Mouse (Mus musculus): ENCODE measurements around the gene Krt28.

The Krt28 gene

DNA sequence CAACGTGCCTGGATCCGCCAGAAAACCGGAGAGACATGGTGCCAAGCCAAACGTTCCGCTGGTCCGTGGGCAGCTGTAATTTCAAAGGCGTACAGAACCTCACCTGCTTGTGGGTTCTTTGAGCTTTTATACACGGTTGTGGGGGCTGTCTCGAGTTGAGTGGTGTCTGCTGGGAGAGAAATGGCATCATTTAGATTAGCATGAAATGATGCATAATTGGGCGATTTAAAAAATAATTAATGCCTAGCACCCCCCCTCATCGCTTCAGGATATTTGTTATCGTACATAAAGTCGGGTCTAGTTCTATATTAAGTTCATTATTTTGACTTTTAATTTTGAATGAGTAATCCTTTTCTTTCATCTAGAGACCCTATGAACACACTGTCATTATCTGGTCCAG lies at the start of gene Krt28:
TSS of gene Krt28 (minus strand) at position 101 of the 400 bp plus-strand sequence.
- DNase-seq (ENCODE audit: low spot score), result no peak

GRCm38 (mm10) chr11:99422159-99422558 lies 47.5 kb upstream of the Krt28 start, which contains the start of gene Krt12:
TSS of gene Krt12 (minus strand) at chr11:99422259.
- DNase-seq (ENCODE audit: low spot score), result no peak

GRCm38 (mm10) chr11:99420586-99420985 lies 45.9 kb upstream of the Krt28 start:
- no peak for DNase-seq (ENCODE audit: low spot score)

- no peak for DNase-seq (ENCODE audit: low spot score)
These were observed 43.1 kb upstream of the Krt28 start for GRCm38 (mm10) chr11:99417819-99418218.

DNA sequence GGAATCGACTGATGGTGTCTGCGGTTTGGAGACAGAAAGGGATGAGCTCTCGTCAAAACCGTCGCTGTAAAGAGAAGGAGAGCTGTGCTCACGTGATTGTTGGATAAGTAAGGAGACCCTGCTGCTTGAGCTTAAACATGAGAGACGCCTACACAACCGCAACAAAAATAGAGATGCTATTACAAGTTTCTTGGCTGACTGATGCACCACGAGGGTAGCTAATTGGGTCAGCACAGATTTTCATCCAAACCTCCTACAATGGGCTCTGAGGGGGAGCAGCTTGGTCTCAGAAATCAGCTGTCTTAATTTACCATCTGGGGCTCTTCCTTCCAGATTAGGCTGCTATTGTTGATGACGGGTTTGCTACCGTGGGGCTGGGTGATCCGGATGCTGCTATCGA lies 42.2 kb upstream of the Krt28 start:
- DNase-seq (ENCODE audit: low spot score), result no peak

- no peak for DNase-seq (ENCODE audit: low spot score)
These were observed 39.9 kb upstream of the Krt28 start for GRCm38 (mm10) chr11:99414463-99415147.

GRCm38 (mm10) chr11:99413247-99413646 lies 38.5 kb upstream of the Krt28 start:
- DNase-seq (ENCODE audit: low spot score), result peak; percentile 71

- DNase-seq (ENCODE audit: low spot score), result no peak
These were observed 31.5 kb upstream of the Krt28 start for GRCm38 (mm10) chr11:99406186-99406585.

- no peak for DNase-seq (ENCODE audit: low spot score)
These were observed 25.4 kb upstream of the Krt28 start for GRCm38 (mm10) chr11:99399956-99400549.

- DNase-seq (ENCODE audit: low spot score), result no peak
These were observed 24.1 kb upstream of the Krt28 start for GRCm38 (mm10) chr11:99398832-99399231.

DNA sequence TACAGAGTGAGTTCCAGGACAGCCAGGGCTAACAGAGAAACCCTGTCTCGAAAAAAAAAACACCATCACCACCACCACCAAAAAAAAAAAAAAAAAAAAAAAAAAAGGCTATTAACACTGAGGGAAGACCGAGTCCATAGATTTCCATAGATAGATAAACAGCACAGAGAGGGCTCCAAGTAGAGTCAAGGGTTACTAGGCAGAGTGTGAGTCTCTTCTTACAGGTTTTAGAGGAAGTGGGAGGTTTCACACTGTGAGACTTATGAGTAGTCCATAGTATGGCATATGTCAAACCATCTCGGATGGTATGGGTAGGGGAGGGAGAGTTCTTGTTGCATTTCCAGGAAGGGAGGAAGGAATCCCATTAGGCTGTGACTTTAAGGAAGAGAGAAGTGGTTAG lies 23.4 kb upstream of the Krt28 start:
- no peak for DNase-seq (ENCODE audit: low spot score)

DNA sequence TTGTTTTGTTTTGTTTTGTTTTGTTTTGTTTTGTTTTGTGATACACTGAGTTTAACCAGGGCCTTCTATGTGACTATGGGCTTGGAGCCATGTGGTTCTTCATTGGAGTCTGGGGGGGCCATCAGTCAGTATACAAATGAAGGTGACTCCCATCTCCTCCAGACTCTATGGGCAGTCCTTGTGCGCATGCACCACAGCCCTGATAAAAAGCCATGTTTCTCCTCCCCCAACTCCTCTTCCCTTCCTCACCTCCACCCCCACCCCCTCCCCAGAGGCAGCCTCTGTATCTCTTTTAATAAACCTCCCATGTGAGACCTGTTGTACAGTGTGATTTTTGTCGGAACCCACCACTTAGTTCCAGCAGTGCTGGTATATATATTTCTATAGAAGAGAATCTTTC lies 22.0 kb upstream of the Krt28 start:
- no peak for DNase-seq (ENCODE audit: low spot score)

- no peak for DNase-seq (ENCODE audit: low spot score)
These were observed 21.3 kb upstream of the Krt28 start for GRCm38 (mm10) chr11:99396034-99396433.

GRCm38 (mm10) chr11:99392492-99392891 lies 17.8 kb upstream of the Krt28 start:
- DNase-seq (ENCODE audit: low spot score), result no peak

DNA sequence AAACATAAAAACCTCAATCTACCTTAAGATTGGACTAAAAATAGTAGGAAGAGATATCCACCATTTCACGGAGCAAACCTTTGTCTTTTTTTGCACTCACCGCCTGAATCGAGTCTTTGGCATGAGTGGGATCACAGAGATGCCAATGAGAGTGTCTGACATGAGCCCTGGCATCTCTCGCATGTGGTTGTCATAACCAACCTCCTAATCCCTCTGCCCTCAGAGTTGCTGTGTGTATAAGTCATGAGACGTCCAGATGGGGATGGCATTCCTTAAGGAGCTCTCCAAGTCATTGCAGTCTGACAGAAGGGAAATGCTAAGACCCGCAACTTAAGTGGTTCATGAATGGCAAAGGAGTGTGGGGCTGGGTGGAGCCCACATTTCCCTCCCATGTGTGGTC lies 16.7 kb upstream of the Krt28 start:
- DNase-seq (ENCODE audit: low spot score), result no peak

DNA sequence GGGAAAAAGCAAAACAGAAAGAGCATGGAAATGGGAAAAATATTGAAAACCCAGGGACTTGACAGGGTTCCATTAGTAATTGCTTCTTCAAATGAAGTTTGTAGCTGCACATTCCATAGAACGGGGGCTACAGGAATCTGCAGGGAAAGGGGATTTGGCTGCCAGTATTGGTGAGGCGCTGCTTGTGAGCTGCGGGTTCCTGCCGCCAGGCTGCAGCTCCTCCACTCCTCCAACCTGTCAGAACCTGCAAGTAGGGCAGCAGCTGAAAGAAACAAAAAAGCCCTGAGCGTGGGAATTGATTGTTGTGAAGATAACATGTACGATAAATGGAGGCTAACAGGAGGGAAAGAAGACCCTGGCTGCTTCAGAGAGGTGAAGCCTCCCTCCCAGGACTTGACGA lies 16.2 kb upstream of the Krt28 start:
- no peak for DNase-seq (ENCODE audit: low spot score)

GRCm38 (mm10) chr11:99389264-99389663 lies 14.6 kb upstream of the Krt28 start, which contains the start of gene Krt10:
TSS of gene Krt10 (minus strand) at chr11:99389364.
- DNase-seq (ENCODE audit: low spot score), result no peak

GRCm38 (mm10) chr11:99388661-99389060 lies 14.0 kb upstream of the Krt28 start:
- no peak for DNase-seq (ENCODE audit: low spot score)

DNA sequence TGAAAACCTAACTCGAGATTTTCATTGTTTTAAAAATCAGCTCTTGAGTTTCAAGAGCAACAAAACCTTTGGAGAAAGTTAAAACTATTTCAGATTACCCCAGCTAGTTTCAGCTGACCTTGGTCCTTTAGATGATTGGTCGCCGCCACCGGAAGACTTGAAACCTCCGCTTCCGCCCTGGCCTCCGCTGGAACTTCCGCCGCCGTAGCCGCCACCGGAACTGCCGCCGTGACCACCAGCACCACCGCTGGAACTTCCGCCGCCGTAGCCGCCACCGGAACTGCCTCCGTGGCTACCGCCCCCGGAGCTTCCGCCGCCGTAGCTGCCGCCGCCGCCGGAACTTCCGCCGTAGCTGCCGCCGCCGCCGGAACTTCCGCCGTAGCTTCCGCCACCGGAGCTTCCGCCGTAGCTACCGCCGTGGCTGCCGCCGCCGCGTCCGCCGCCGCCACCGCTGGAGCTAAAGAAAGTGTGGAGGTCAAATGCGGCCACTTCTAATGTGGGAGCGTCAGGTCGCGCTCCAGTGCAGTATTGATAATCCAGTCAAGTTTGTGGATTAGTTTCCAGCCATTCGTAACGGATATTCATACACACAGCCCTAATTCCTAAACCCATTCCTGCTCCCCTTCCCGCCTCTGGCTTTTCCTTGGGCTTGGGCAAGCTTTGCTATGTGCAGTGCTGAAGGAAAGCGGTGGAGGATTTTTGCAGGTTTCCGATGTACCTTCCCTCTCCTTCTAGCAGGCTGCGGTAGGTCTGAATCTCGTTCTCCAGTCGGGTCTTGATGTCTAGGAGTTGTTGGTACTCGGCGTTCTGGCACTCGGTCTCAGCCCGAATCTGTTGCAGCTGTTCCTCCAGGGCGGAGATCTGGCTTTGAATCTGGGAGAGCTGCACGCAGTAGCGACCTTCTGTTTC lies 11.4 kb upstream of the Krt28 start:
- DNase-seq (ENCODE audit: low spot score), result peak; percentile 91

DNA sequence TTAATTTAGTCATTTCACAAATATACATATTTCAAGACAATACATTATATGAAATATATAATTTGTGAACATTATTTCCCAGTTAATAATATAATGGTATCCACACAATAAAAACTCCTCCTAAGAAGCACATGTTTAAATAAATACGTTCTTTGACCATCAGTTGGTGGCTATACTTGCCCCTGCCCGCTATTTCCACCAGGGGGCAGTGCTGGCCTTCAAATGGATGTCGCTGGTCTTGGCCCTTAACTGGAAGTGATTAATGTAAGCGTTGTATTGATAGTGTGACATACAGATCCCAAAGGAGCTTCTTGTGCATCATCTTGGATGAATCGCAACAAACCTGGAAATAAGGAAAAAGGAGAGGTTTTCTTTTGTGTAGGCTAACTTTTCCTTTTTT lies 4.9 kb upstream of the Krt28 start:
- peak; percentile 85 for DNase-seq (ENCODE audit: low spot score)

DNA sequence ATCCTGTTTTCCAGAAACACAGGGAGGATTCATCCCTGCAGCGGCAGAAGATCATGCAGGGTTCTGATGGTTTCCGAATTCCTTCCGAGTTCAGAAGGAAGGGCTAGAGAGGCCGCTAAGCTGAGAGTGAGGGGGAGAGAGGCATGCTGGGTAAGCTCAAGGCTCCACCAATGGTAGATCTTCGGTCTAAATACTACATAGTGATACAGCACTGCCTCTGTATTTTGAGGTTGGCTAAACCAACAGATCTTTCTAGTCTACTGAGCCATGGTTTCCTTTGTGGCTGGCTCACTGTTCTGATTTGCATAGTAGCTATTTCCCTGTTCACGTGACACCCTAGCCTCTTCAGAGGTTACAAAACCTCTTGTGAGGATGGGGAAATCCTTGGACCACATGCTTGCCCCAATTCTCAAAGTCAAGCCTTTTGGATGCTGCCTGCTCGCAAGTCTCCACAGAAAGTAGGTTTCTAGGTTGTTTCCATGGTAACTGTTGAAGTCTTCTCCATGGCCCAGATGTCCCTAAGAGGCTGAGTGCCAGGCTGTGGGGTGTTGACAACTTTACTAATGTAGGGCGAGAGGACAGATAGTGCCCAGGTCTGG lies 4.8 kb downstream of the Krt28 start:
- no peak for DNase-seq (ENCODE audit: low spot score)

GRCm38 (mm10) chr11:99369229-99369628 lies 5.5 kb downstream of the Krt28 start:
- DNase-seq (ENCODE audit: low spot score), result peak; percentile 53
